Mouse (Mus musculus) adrenal gland, postnatal 36 days (tissue): ENCODE data around the gene Slc37a4. TPM values are rescaled to one million over a fixed set of nuclear protein-coding genes. Genes with fewer than 3 reads are reported as not detected.
"Not testable (repeated sequence)": the region's sequence is repeated elsewhere in the genome, so short reads cannot be mapped to it uniquely, and the experiment has no call there.

ENCODE experiments used
- DNase-seq, 2 experiments: peaks; one replicate each; pipeline ENCODE4 v3.0.0; 2021; ENCODE audit warnings: mixed read lengths in 1 of 2
- long read RNA-seq, 2 experiments: library from polyadenylated mRNA; stranded (forward); transcript quantifications; one replicate each; pipeline ENCODE4 v2.0.0; 2021; ENCODE audit warnings: borderline sequencing depth in 2 of 2
- total RNA-seq, 2 experiments: library from RNA; stranded (reverse); gene quantifications; 2 replicates each; pipeline ENCODE4 v1.2.3; 2021

Gene Slc37a4
- 10 to 100 TPM; 13.5 to 18.6 TPM for total RNA-seq
- long read RNA-seq, experiment 1, transcript Slc37a4-203 (9 exons, 2,344 nt), result major isoform, 8 of 32 reads
- long read RNA-seq, experiment 1, partial matches to known transcripts, result 4 of 32 reads
- long read RNA-seq, experiment 1, other reads (novel, unspliced or antisense), result 15 of 32 reads
- long read RNA-seq, experiment 2, partial matches to known transcripts, result 2 of 13 reads
- long read RNA-seq, experiment 2, other reads (novel, unspliced or antisense), result 6 of 13 reads

GRCm38 (mm10) chr9:44396684-44397411 is at the start of gene Slc37a4:
TSS of gene Slc37a4 (plus strand) at chr9:44396852.
- peak; percentile 99 for DNase-seq

DNA sequence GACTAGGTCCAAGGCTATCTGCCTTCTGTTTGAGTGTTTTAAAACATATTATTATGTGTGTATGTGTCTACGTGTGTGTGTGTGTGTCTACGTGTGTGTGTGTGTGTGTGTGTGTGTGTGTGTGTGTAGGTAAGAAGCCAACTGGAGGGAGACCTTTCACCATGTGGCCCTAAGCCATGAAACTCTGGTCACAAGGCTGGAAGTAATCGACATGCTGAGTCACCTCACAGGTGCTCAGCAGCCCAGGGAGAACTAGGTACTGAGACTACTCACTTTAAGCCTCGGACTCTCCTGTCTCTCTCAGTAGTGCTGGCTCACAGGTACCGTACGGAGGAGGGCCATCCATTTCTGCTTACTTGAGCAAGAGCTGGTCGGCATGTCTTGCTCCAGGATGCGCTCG is 49.5 kb upstream of the Slc37a4 start:
- DNase-seq, result no peak

DNA sequence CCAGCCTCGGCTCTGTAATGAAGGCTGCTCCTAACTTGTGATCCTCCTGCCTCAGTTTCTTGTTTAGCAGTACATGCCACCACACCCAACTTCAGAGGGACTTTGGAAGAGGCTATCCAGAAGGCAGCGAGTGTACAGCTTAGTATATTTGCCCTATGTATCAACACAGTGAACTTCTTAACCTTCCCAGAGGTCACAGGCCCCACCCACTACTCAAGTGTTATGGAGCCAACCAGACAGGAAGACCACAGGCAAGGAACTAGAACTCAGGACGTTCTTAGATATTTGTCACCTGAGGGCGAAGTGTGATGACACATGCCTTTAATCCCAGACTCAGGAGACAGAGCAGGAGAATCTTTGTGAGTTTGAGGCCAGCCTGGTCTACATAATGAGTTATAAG is 49.0 kb upstream of the Slc37a4 start:
- no peak for DNase-seq

- DNase-seq, result no peak
Measured at GRCm38 (mm10) chr9:44348546-44348945, 48.1 kb upstream of the Slc37a4 start.

- DNase-seq, result no peak
Measured at GRCm38 (mm10) chr9:44351396-44351795, 45.3 kb upstream of the Slc37a4 start.

GRCm38 (mm10) chr9:44352337-44352736 is 44.3 kb upstream of the Slc37a4 start:
- DNase-seq, result no peak

DNA sequence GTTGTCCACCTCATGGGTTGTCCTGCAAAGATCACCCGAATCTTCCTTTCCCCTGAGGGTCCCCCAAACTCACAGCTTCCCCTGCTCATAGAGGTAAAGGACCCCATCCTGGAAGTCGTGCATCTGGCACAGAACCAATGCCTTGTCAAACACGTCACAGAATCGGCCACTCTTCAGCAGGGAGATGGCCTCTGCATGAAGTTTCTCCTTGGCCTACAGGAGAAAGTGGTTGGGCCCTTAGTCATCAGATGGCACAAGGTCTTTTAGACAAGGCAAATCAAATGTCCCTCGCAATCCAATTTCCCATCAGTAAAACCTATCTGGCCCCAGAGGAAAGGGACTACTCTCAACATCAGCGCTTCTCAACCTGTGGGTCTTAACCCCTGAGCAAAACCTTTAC is 43.5 kb upstream of the Slc37a4 start:
- peak; percentile 39 to 59 for DNase-seq

DNA sequence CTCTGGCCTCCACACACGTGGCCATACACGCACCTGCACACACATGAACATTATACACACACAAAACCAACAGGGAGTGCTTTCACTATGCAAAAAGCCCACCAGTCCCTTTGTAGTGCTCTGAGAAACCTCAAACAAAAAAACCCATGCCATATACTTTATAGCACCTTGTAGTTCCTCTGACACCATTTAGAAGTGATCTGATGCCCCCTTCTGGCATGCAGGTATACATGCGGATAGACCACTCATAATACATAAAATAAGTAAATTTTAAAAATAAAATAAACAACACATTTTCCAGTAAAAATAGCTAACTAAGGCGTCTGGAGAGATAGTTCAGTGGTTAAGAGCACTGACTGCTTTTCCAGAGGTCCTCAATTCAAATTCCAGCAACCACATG is 39.4 kb upstream of the Slc37a4 start:
- DNase-seq, result peak in 1 of 2 experiments; percentile 56

- peak; percentile 95 to 96 for DNase-seq
Measured at GRCm38 (mm10) chr9:44361190-44361917, 35.3 kb upstream of the Slc37a4 start, which contains the start of gene Vps11. TSS of gene Vps11 (minus strand) at chr9:44361670.

DNA sequence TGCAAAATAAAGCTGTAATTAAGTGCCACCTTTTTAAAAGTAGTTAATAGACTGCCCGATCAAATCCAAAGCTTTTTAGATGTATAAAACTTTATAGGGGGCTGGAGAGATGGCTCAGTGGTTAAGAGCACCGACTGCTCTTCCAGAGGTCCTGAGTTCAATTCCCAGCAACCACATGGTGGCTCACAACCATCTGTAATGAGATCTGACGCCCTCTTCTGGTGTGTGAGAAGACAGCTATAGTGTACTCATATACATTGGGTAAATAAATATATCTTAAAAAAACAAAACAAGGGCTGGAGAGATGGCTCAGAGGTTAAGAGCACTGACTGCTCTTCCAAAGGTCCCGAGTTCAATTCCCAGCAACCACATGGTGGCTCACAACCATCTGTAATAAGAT is 34.7 kb upstream of the Slc37a4 start:
- DNase-seq, result not testable (repeated sequence)

- peak; percentile 50 to 57 for DNase-seq
Measured at GRCm38 (mm10) chr9:44364480-44364879, 32.2 kb upstream of the Slc37a4 start.

DNA sequence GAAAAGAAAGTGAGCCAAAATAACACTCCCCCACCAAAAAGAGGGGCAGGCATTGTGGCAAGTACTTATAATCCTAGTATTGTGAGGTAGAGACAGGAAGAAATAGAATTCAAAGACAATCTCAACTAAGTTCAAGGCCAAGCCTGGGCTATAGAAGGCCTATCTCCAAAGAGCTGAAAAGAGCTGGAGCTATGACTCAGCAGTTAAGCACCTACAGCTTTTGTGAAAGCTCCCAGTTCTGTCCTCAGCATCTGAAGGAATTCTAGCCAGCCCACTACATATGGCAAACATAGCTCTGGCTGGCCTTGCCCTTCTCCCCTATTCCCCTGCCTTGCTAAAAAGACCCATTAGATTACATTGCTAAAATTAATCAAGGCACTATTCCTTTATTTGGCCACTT is 23.3 kb upstream of the Slc37a4 start:
- no peak for DNase-seq

- peak in 1 of 2 experiments; percentile 36 for DNase-seq
Measured at GRCm38 (mm10) chr9:44376141-44376540, 20.5 kb upstream of the Slc37a4 start.

DNA sequence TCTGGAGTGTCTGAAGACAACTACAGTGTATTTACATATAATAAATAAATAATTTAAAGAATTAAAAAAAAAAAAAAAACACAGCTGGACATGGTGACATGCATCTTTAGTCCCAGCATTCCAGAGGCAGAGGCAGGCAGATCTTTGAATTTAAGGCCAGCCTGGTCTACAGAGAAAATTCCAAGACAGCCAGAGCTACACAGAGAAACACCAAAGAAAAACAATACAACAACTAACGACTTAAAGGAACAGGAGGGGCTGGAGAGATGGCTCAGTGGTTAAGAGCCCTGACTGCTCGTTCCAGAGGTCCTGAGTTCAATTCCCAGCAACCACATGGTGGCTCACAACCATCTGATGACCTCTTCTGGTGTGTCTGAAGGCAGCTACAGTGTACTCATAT is 19.3 kb upstream of the Slc37a4 start:
- not testable (repeated sequence) for DNase-seq

DNA sequence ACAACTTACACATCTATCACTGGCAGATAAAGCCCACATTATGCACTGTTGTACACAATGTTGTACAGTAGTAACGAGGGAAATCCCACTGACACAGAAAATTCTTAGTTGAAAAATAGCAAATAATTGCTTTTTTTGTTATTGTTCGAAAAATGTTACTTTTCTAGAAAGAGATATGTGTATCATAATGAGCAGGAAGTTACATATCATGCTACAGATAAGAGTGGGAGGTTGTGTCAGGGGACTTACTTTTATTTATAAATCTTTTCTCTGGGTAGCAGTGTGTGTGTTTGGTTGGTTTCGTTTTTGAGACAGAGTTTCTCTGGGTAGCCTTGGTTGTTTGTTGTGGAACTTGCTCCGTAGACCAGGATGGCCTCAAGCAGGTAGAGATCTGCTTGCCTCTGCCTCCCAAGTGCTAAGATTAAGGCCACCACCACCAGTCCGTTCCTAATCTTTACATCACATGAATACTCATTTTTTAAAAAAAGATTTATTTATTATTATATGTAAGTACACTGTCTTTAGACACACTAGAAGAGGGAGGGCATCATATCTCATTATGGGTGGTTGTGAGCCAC is 18.4 kb upstream of the Slc37a4 start:
- no peak for DNase-seq

- DNase-seq, result peak; percentile 99
Measured at GRCm38 (mm10) chr9:44379054-44379834, 17.4 kb upstream of the Slc37a4 start, which contains the start of gene Hyou1. TSS of gene Hyou1 (plus strand) at chr9:44379490.

GRCm38 (mm10) chr9:44379862-44380261 is 16.8 kb upstream of the Slc37a4 start:
- DNase-seq, result no peak

DNA sequence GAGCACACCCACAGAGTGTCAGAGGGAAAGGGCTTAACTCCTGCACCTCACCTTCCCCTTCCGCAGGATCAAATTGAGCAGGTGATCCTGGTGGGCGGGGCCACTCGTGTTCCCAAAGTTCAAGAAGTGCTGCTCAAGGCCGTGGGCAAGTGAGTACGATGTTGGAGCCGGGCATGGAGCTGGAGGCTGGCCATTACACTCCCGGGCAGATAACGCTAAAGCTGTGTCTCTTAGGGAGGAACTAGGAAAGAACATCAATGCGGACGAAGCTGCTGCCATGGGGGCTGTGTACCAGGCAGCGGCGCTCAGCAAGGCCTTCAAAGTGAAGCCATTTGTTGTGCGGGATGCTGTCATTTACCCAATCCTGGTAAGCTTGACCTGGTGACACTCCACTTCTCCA is 12.1 kb upstream of the Slc37a4 start:
- DNase-seq, result no peak

DNA sequence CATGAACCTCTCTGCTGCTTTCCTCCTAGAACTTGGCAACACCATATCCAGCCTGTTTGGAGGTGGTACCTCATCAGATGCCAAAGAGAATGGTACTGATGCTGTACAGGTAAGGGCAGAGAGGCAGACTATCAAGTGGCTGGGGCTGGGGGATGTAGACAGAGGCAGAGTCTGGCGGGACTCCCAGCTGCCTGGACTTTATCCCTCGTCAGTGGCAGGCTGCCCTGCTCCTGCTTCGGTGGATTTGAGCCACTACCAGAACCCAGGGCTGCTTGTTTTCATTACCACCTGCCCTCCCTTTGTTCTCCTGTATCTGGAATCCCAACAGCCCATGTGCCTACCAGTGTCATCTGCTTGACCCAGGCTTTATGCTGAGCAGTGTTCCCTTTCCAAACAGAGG is 9.4 kb upstream of the Slc37a4 start:
- no peak for DNase-seq

DNA sequence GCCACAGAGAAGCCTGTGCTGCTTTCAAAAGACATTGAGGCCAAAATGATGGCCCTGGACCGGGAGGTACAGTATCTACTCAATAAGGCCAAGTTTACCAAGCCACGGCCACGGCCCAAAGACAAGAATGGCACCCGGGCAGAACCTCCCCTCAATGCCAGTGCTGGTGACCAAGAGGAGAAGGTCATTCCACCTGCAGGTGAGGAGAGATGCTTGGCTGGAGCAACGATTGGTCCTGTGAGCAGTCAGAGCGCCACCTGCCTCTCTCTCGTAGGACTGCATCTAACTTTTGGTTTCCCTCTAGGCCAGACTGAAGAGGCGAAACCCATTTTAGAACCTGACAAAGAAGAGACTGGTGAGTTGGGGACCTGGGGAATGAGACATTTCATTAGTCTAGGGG is 7.4 kb upstream of the Slc37a4 start:
- DNase-seq, result peak; percentile 37 to 71

- DNase-seq, result peak; percentile 78 to 87
Measured at GRCm38 (mm10) chr9:44391466-44391865, 5.2 kb upstream of the Slc37a4 start.

DNA sequence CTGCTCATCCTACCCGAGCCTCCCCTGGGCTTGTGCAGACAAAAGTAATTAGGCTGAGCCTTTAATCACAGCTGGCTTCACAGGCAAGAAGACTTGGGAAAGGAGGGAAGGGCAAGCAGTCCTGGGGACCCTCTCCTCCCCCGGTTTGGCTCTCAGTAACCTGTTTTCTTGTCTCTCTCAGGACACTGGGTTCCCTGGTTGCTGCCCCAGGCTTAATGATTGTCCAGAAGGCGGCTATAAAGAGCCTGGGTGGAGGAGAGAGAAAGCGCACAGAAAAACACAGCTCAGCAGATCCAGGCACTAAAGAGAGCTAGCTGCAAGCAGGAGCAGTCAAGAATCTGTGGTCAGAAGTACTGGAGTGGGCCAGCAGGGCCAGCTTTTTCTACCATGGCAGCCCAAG is 1.4 kb downstream of the Slc37a4 start:
- no peak for DNase-seq
